9 mouse cellular contexts compared by ENCODE assay signal in genomic region chr7:127778350-127778749, GRCm38 (mm10). TPM values are rescaled to one million over a fixed set of nuclear protein-coding genes. Genes with fewer than 3 reads are reported as not detected.
DNase-seq lines count a peak whose midpoint lies in the region; ATAC-seq and TF ChIP-seq lines count a peak whose summit lies in the region.
"Had no signal": no experiment of that assay in that cellular context is flagged by ENCODE, and none has a peak within 500 bp of the region (broad histone marks: within the 10 kb centered on the region; RNA-seq: fewer than 3 reads in every experiment).

No protein-coding gene starts in this region.

- H3K9me3 ChIP-seq in embryonic facial prominence, embryonic 10.5 days: no peaks in the 10 kb centered on the region
- H3K9me3 ChIP-seq in intestine, embryonic 14.5 days (ENCODE audit: control insufficient read depth, low read length): no peaks in the 10 kb centered on the region
- H3K9me3 ChIP-seq in neural tube, embryonic 12.5 days: no peaks in the 10 kb centered on the region

- no peak for DNase-seq in layer of hippocampus, adult 2 months (ENCODE audit: low spot score in 2 of 2)
- no peak for DNase-seq in layer of hippocampus, adult 9-11 months
- DNase-seq in embryonic facial prominence, embryonic 10.5 days (ENCODE audit: low spot score): no peak
- DNase-seq in intestine, embryonic 14.5 days (ENCODE audit: low spot score): no peak
- DNase-seq in T-cell, adult 2 months (ENCODE audit: low spot score): no peak
- DNase-seq in embryo, embryonic 10.5 days (ENCODE audit: low spot score): no peak
- no peak for DNase-seq in left cerebral cortex, postnatal 4 days

- H3K4me2 ChIP-seq in intestine, embryonic 14.5 days (ENCODE audit: low read length): peak overlapping the region; percentile 85
- H3K4me2 ChIP-seq in neural tube, embryonic 12.5 days (replicated peaks): peak overlapping the region; percentile 88

- peak overlapping the region; percentile 95 for H3K4me3 ChIP-seq in layer of hippocampus, adult 2 months
- H3K4me3 ChIP-seq in embryonic facial prominence, embryonic 10.5 days: peak overlapping the region; percentile 92
- H3K4me3 ChIP-seq in intestine, embryonic 14.5 days (ENCODE audit: low read depth, low read length): peak overlapping the region; percentile 87
- H3K4me3 ChIP-seq in neural tube, embryonic 12.5 days: peak overlapping the region; percentile 92

- H3K9ac ChIP-seq in intestine, embryonic 14.5 days (ENCODE audit: low read length): peak overlapping the region; percentile 87
- peak overlapping the region; percentile 92 for H3K9ac ChIP-seq in neural tube, embryonic 12.5 days

- peak overlapping the region; percentile 100; the same call in 1 of the 2 replicates for H3K27ac ChIP-seq in layer of hippocampus, adult 2 months
- peak overlapping the region; percentile 99 for H3K27ac ChIP-seq in embryonic facial prominence, embryonic 10.5 days (replicated peaks)
- H3K27ac ChIP-seq in intestine, embryonic 14.5 days (ENCODE audit: low read depth): no peak overlapping the region
- H3K27ac ChIP-seq in neural tube, embryonic 12.5 days: no peak overlapping the region

- peaks cover 24% of the 10 kb centered on the region for H3K4me1 ChIP-seq in embryonic facial prominence, embryonic 10.5 days
- peaks cover 10% of the 10 kb centered on the region for H3K4me1 ChIP-seq in intestine, embryonic 14.5 days (replicated peaks; ENCODE audit: control insufficient read depth, insufficient read depth, low read length)
- peaks cover 11% of the 10 kb centered on the region for H3K4me1 ChIP-seq in neural tube, embryonic 12.5 days

- 77% methylated on average over 4 of the region's 4 CpGs for WGBS in embryonic facial prominence, embryonic 10.5 days
- 82% methylated on average over 4 of the region's 4 CpGs for WGBS in intestine, embryonic 14.5 days
- 87% methylated on average over 4 of the region's 4 CpGs for WGBS in neural tube, embryonic 12.5 days

- TF ChIP-seq CTCF in layer of hippocampus, adult 2 months (conservative IDR thresholded peaks at IDR 0.05): no peak

- no peaks in the 10 kb centered on the region for H3K27me3 ChIP-seq in embryonic facial prominence, embryonic 10.5 days (replicated peaks; ENCODE audit: low read depth, poor library complexity, severe bottlenecking)
- H3K27me3 ChIP-seq in intestine, embryonic 14.5 days (replicated peaks; ENCODE audit: control insufficient read depth, insufficient read depth, low read length): no peaks in the 10 kb centered on the region
- no peaks in the 10 kb centered on the region for H3K27me3 ChIP-seq in neural tube, embryonic 12.5 days (replicated peaks)

- intact Hi-C loops in left cerebral cortex, postnatal 4 days (cut with DNase I): no loop called here

- no peak for ATAC-seq in intestine, embryonic 14.5 days (replicated peaks; ENCODE audit: low FRiP score, low TSS enrichment, low read depth)
- no peak for ATAC-seq in neural tube, embryonic 12.5 days (ENCODE audit: low FRiP score, low read depth)

- peaks cover 51% of the 10 kb centered on the region for H3K36me3 ChIP-seq in embryonic facial prominence, embryonic 10.5 days (replicated peaks)
- H3K36me3 ChIP-seq in intestine, embryonic 14.5 days (ENCODE audit: control insufficient read depth, insufficient read depth, low read length): peaks cover 49% of the 10 kb centered on the region
- peaks cover 40% of the 10 kb centered on the region for H3K36me3 ChIP-seq in neural tube, embryonic 12.5 days

RNA-seq across cellular contexts. Expression of gene Setd1a, which starts 1.9 kb away (rescaled TPM):
- 10 to 100 TPM; 44.5 to 49.4 TPM for total RNA-seq in layer of hippocampus, adult 2 months (2021)
- 14.7 and 15.2 TPM in 2 replicates for polyA plus RNA-seq in embryonic facial prominence, embryonic 10.5 days (2016; fragmentation: Nextera tagmentation; extraction: Ambion mirVana)
- polyA plus RNA-seq in intestine, embryonic 14.5 days (2014; fragmentation: Nextera tagmentation; extraction: Ambion mirVana): 25.0 and 25.6 TPM in 2 replicates
- polyA plus RNA-seq in neural tube, embryonic 12.5 days (2016; fragmentation: Nextera tagmentation; extraction: Ambion mirVana): 20.3 and 22.5 TPM in 2 replicates
- total RNA-seq in left cerebral cortex, postnatal 4 days (2021): 10 to 100 TPM; 46.2 to 47.4 TPM

RNA-seq across cellular contexts. Expression of gene Gm49388, which starts 7.1 kb away (rescaled TPM):
- total RNA-seq in layer of hippocampus, adult 2 months (2021): 1 to 10 TPM; 1.4 to 3.3 TPM
- polyA plus RNA-seq in embryonic facial prominence, embryonic 10.5 days (2016; fragmentation: Nextera tagmentation; extraction: Ambion mirVana): not detected in 2 replicates
- 0.43 TPM in 1 of 2 replicates, not detected in the other for polyA plus RNA-seq in intestine, embryonic 14.5 days (2014; fragmentation: Nextera tagmentation; extraction: Ambion mirVana)
- polyA plus RNA-seq in neural tube, embryonic 12.5 days (2016; fragmentation: Nextera tagmentation; extraction: Ambion mirVana): not detected in 2 replicates
- total RNA-seq in left cerebral cortex, postnatal 4 days (2021): 1 to 10 TPM; 2.2 to 3.1 TPM
- polyA plus RNA-seq: large intestine, adult 2 months had no signal

RNA-seq across cellular contexts. Expression of gene Orai3, which starts 8.7 kb away (rescaled TPM):
- 10 to 100 TPM; 30.1 to 31.5 TPM for total RNA-seq in layer of hippocampus, adult 2 months (2021)
- polyA plus RNA-seq in embryonic facial prominence, embryonic 10.5 days (2016; fragmentation: Nextera tagmentation; extraction: Ambion mirVana): 12.9 and 13.6 TPM in 2 replicates
- 17.1 and 21.9 TPM in 2 replicates for polyA plus RNA-seq in intestine, embryonic 14.5 days (2014; fragmentation: Nextera tagmentation; extraction: Ambion mirVana)
- 7.9 and 9.9 TPM in 2 replicates for polyA plus RNA-seq in neural tube, embryonic 12.5 days (2016; fragmentation: Nextera tagmentation; extraction: Ambion mirVana)
- 10 to 100 TPM; 14.2 to 15.1 TPM for total RNA-seq in left cerebral cortex, postnatal 4 days (2021)

RNA-seq across cellular contexts. Expression of gene Hsd3b7, which starts 22.1 kb away (rescaled TPM):
- 1 to 10 TPM; 7.0 to 8.8 TPM for total RNA-seq in layer of hippocampus, adult 2 months (2021)
- polyA plus RNA-seq in embryonic facial prominence, embryonic 10.5 days (2016; fragmentation: Nextera tagmentation; extraction: Ambion mirVana): 6.8 and 8.0 TPM in 2 replicates
- 21.6 and 22.0 TPM in 2 replicates for polyA plus RNA-seq in intestine, embryonic 14.5 days (2014; fragmentation: Nextera tagmentation; extraction: Ambion mirVana)
- 7.8 and 9.0 TPM in 2 replicates for polyA plus RNA-seq in neural tube, embryonic 12.5 days (2016; fragmentation: Nextera tagmentation; extraction: Ambion mirVana)
- total RNA-seq in left cerebral cortex, postnatal 4 days (2021): 1 to 10 TPM; 3.3 to 5.8 TPM

RNA-seq across cellular contexts. Expression of gene Fbxl19, which starts 34.0 kb away (rescaled TPM):
- total RNA-seq in layer of hippocampus, adult 2 months (2021): 10 to 100 TPM; 53.8 to 59.7 TPM
- polyA plus RNA-seq in embryonic facial prominence, embryonic 10.5 days (2016; fragmentation: Nextera tagmentation; extraction: Ambion mirVana): 8.9 and 9.0 TPM in 2 replicates
- 3.3 and 4.2 TPM in 2 replicates for polyA plus RNA-seq in intestine, embryonic 14.5 days (2014; fragmentation: Nextera tagmentation; extraction: Ambion mirVana)
- polyA plus RNA-seq in neural tube, embryonic 12.5 days (2016; fragmentation: Nextera tagmentation; extraction: Ambion mirVana): 10.2 and 13.0 TPM in 2 replicates
- total RNA-seq in left cerebral cortex, postnatal 4 days (2021): 100 to 1,000 TPM; 143 to 148 TPM

Comparison
In these comparisons a context has a peak if more than half of its experiments do, and no peak if none do; other contexts are left out.
1. H3K27ac ChIP-seq: peak in layer of hippocampus, adult 2 months (single experiment) and embryonic facial prominence, embryonic 10.5 days (single experiment); none in intestine, embryonic 14.5 days (single experiment) and neural tube, embryonic 12.5 days (single experiment).
2. Peak in every context shown above with its lines, with median percentiles within 50 percentile points of each other: H3K4me3 ChIP-seq.